Mouse (Mus musculus): Measurements from ENCODE around the gene Gch1. TPM values are rescaled to one million over a fixed set of nuclear protein-coding genes. Genes with fewer than 3 reads are reported as not detected.

The Gch1 gene
- polyA plus RNA-seq, 1 experiment from 2014 or later, result 1.4 TPM

DNA sequence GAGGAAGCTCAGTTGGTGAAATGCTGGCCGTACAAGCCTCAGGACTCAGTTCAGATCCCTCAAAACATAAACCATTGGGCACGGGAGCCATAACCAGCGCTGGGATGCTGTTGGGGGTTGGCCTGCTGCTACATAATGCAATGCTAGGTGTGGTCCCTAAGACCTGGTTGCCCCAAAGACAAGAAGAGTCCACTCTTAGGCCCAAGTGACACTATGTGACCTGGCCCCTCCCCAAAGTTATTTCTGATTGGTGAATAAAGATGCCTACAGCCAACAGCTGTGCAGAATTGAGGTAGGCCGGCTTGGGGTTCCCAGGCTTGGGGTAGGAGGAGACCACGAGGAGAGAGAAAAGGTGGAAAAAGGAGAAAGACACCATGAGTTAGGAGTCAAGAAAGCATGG, 10.4 kb downstream of the Gch1 start:
- no peaks in the 10 kb centered on the region for H3K9me3 ChIP-seq (ENCODE audit: control insufficient read depth, low read length)
- H3K9ac ChIP-seq (ENCODE audit: low read length), result no peak overlapping the region
- no peak overlapping the region for H3K4me3 ChIP-seq (ENCODE audit: low read depth, low read length)
- no peaks in the 10 kb centered on the region for H3K27me3 ChIP-seq (ENCODE audit: control insufficient read depth, insufficient read depth, low read length)
- H3K27ac ChIP-seq (ENCODE audit: low read depth, low read length), result no peak overlapping the region
- H3K4me2 ChIP-seq (ENCODE audit: low read depth, low read length, severe bottlenecking), result no peak overlapping the region
- WGBS, result 90% methylated on average over 5 of the region's 5 CpGs
- DNase-seq (ENCODE audit: low spot score), result no peak
- ATAC-seq (replicated peaks; ENCODE audit: low FRiP score), result no peak
- H3K36me3 ChIP-seq (ENCODE audit: control insufficient read depth, insufficient read depth, low read length), result no peaks in the 10 kb centered on the region
- H3K4me1 ChIP-seq (replicated peaks; ENCODE audit: control insufficient read depth, insufficient read depth, low read length), result no peaks in the 10 kb centered on the region

GRCm38 (mm10) chr14:47177846-47178414, 11.3 kb downstream of the Gch1 start:
- Histone ChIP-seq H3K27me3 (ENCODE audit: control insufficient read depth, insufficient read depth, low read length) (no peaks in the 10 kb centered on the region), H3K4me3 (ENCODE audit: low read depth, low read length) (no peak overlapping the region), H3K4me1 (replicated peaks; ENCODE audit: control insufficient read depth, insufficient read depth, low read length) (no peaks in the 10 kb centered on the region), H3K9me3 (ENCODE audit: control insufficient read depth, low read length) (no peaks in the 10 kb centered on the region), H3K4me2 (ENCODE audit: low read depth, low read length, severe bottlenecking) (no peak overlapping the region), H3K27ac (ENCODE audit: low read depth, low read length) (no peak overlapping the region), H3K9ac (ENCODE audit: low read length) (no peak overlapping the region), H3K36me3 (ENCODE audit: control insufficient read depth, insufficient read depth, low read length) (no peaks in the 10 kb centered on the region)
- 65% methylated on average over 13 of the region's 13 CpGs for WGBS
- ATAC-seq (replicated peaks; ENCODE audit: low FRiP score), result no peak
- DNase-seq (ENCODE audit: low spot score), result no peak

- Histone ChIP-seq H3K36me3 (ENCODE audit: control insufficient read depth, insufficient read depth, low read length) (no peaks in the 10 kb centered on the region), H3K9ac (ENCODE audit: low read length) (no peak overlapping the region), H3K27me3 (ENCODE audit: control insufficient read depth, insufficient read depth, low read length) (no peaks in the 10 kb centered on the region), H3K4me2 (ENCODE audit: low read depth, low read length, severe bottlenecking) (no peak overlapping the region), H3K9me3 (ENCODE audit: control insufficient read depth, low read length) (no peaks in the 10 kb centered on the region), H3K4me3 (ENCODE audit: low read depth, low read length) (no peak overlapping the region), H3K27ac (ENCODE audit: low read depth, low read length) (no peak overlapping the region), H3K4me1 (replicated peaks; ENCODE audit: control insufficient read depth, insufficient read depth, low read length) (no peaks in the 10 kb centered on the region)
- 88% methylated on average over 5 of the region's 5 CpGs for WGBS
- no peak for DNase-seq (ENCODE audit: low spot score)
- no peak for ATAC-seq (replicated peaks; ENCODE audit: low FRiP score)
Observed at GRCm38 (mm10) chr14:47176226-47176625, 13.0 kb downstream of the Gch1 start.

- ATAC-seq (replicated peaks; ENCODE audit: low FRiP score) (no peak), DNase-seq (ENCODE audit: low spot score) (no peak)
- Histone ChIP-seq H3K4me1 (replicated peaks; ENCODE audit: control insufficient read depth, insufficient read depth, low read length) (no peaks in the 10 kb centered on the region), H3K9ac (ENCODE audit: low read length) (no peak overlapping the region), H3K4me2 (ENCODE audit: low read depth, low read length, severe bottlenecking) (no peak overlapping the region), H3K36me3 (ENCODE audit: control insufficient read depth, insufficient read depth, low read length) (no peaks in the 10 kb centered on the region), H3K27me3 (ENCODE audit: control insufficient read depth, insufficient read depth, low read length) (no peaks in the 10 kb centered on the region), H3K4me3 (ENCODE audit: low read depth, low read length) (no peak overlapping the region), H3K9me3 (ENCODE audit: control insufficient read depth, low read length) (no peaks in the 10 kb centered on the region), H3K27ac (ENCODE audit: low read depth, low read length) (no peak overlapping the region)
- 81% methylated on average over 5 of the region's 5 CpGs for WGBS
Observed at GRCm38 (mm10) chr14:47175136-47175535, 14.1 kb downstream of the Gch1 start.

- H3K27me3 ChIP-seq (ENCODE audit: control insufficient read depth, insufficient read depth, low read length), result no peaks in the 10 kb centered on the region
- no peaks in the 10 kb centered on the region for H3K4me1 ChIP-seq (replicated peaks; ENCODE audit: control insufficient read depth, insufficient read depth, low read length)
- 77% methylated on average over 5 of the region's 5 CpGs for WGBS
- H3K9ac ChIP-seq (ENCODE audit: low read length), result no peak overlapping the region
- no peak overlapping the region for H3K4me2 ChIP-seq (ENCODE audit: low read depth, low read length, severe bottlenecking)
- H3K36me3 ChIP-seq (ENCODE audit: control insufficient read depth, insufficient read depth, low read length), result no peaks in the 10 kb centered on the region
- no peak overlapping the region for H3K4me3 ChIP-seq (ENCODE audit: low read depth, low read length)
- H3K27ac ChIP-seq (ENCODE audit: low read depth, low read length), result no peak overlapping the region
- no peak for DNase-seq (ENCODE audit: low spot score)
- H3K9me3 ChIP-seq (ENCODE audit: control insufficient read depth, low read length), result no peaks in the 10 kb centered on the region
- no peak for ATAC-seq (replicated peaks; ENCODE audit: low FRiP score)
Observed at GRCm38 (mm10) chr14:47172073-47172472, 17.1 kb downstream of the Gch1 start.

- Histone ChIP-seq H3K27me3 (ENCODE audit: control insufficient read depth, insufficient read depth, low read length) (no peaks in the 10 kb centered on the region), H3K9ac (ENCODE audit: low read length) (no peak overlapping the region), H3K27ac (ENCODE audit: low read depth, low read length) (no peak overlapping the region), H3K9me3 (ENCODE audit: control insufficient read depth, low read length) (no peaks in the 10 kb centered on the region), H3K4me1 (replicated peaks; ENCODE audit: control insufficient read depth, insufficient read depth, low read length) (no peaks in the 10 kb centered on the region), H3K4me3 (ENCODE audit: low read depth, low read length) (no peak overlapping the region), H3K4me2 (ENCODE audit: low read depth, low read length, severe bottlenecking) (no peak overlapping the region), H3K36me3 (ENCODE audit: control insufficient read depth, insufficient read depth, low read length) (no peaks in the 10 kb centered on the region)
- ATAC-seq (replicated peaks; ENCODE audit: low FRiP score), result no peak
- WGBS, result 71% methylated on average over 3 of the region's 3 CpGs
- DNase-seq (ENCODE audit: low spot score), result no peak
Observed at GRCm38 (mm10) chr14:47170499-47171109, 18.6 kb downstream of the Gch1 start.

GRCm38 (mm10) chr14:47169677-47170410, 19.4 kb downstream of the Gch1 start:
- 90% methylated on average over 9 of the region's 9 CpGs for WGBS

DNA sequence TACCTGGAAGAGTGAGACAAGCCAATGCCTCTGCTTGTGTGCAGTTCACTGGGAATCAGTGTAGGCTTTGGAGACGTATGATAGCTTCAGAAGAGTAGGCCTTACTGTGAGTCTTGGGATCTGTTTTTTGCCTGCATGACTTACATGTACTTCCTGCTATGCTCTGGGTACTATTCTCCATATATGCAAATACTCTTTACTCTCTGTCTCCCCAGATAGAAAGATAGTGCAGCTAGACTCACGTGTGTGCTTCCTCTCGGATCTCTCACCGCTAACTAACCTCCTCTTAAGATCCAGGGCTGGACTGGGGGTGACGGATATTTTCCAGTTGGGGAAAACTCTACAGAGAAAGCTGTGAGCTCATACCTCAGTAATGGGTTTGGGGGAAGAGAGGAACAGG, 23.5 kb downstream of the Gch1 start:
- Histone ChIP-seq H3K4me3 (ENCODE audit: low read depth, low read length) (no peak overlapping the region), H3K4me2 (ENCODE audit: low read depth, low read length, severe bottlenecking) (no peak overlapping the region), H3K9ac (ENCODE audit: low read length) (no peak overlapping the region), H3K36me3 (ENCODE audit: control insufficient read depth, insufficient read depth, low read length) (no peaks in the 10 kb centered on the region), H3K27ac (ENCODE audit: low read depth, low read length) (no peak overlapping the region), H3K9me3 (ENCODE audit: control insufficient read depth, low read length) (no peaks in the 10 kb centered on the region), H3K27me3 (ENCODE audit: control insufficient read depth, insufficient read depth, low read length) (no peaks in the 10 kb centered on the region), H3K4me1 (replicated peaks; ENCODE audit: control insufficient read depth, insufficient read depth, low read length) (no peaks in the 10 kb centered on the region)
- WGBS, result 91% methylated on average over 5 of the region's 5 CpGs
- no peak for ATAC-seq (replicated peaks; ENCODE audit: low FRiP score)
- no peak for DNase-seq (ENCODE audit: low spot score)

More at GRCm38 (mm10) chr14:47169677-47170410, 19.4 kb downstream of the Gch1 start:
- ATAC-seq (replicated peaks; ENCODE audit: low FRiP score) (no peak), DNase-seq (ENCODE audit: low spot score) (no peak)
- Histone ChIP-seq H3K36me3 (ENCODE audit: control insufficient read depth, insufficient read depth, low read length) (no peaks in the 10 kb centered on the region), H3K27ac (ENCODE audit: low read depth, low read length) (no peak overlapping the region), H3K4me1 (replicated peaks; ENCODE audit: control insufficient read depth, insufficient read depth, low read length) (no peaks in the 10 kb centered on the region), H3K27me3 (ENCODE audit: control insufficient read depth, insufficient read depth, low read length) (no peaks in the 10 kb centered on the region), H3K9me3 (ENCODE audit: control insufficient read depth, low read length) (no peaks in the 10 kb centered on the region), H3K4me3 (ENCODE audit: low read depth, low read length) (no peak overlapping the region), H3K9ac (ENCODE audit: low read length) (no peak overlapping the region), H3K4me2 (ENCODE audit: low read depth, low read length, severe bottlenecking) (no peak overlapping the region)
